Mouse (Mus musculus) kidney, embryonic 14.5 days (tissue): ENCODE data around the gene Ermp1. TPM values are rescaled to one million over a fixed set of nuclear protein-coding genes. Genes with fewer than 3 reads are reported as not detected.

Experiments used
- ATAC-seq: fragments of 200-750 bp; cut with Nextera tagmentation; 2 replicates; pipeline ENCODE4 v1.8.0; 2017; ENCODE audit warnings: moderate number of reproducible peaks, mild to moderate bottlenecking, moderate TSS enrichment, moderate library complexity; ENCODE audit not compliant: low FRiP score, low TSS enrichment
- H3K27ac ChIP-seq: fragments of 300-500 bp; sonication (generic); 2 replicates; pipeline ENCODE4 v1.5.1; 2014; ENCODE audit warnings: low read depth, mild to moderate bottlenecking, low read length, moderate library complexity, mixed read lengths
- H3K27me3 ChIP-seq: fragments of 300-500 bp; sonication (generic); 2 replicates; pipeline ENCODE4 v1.6.1; 2014; ENCODE audit warnings: mild to moderate bottlenecking, low read length; ENCODE audit not compliant: control insufficient read depth, insufficient read depth
- H3K36me3 ChIP-seq: fragments of 300-500 bp; sonication (generic); 2 replicates; pipeline ENCODE4 v1.6.1; 2014; ENCODE audit warnings: low read length, mixed read lengths; ENCODE audit not compliant: control insufficient read depth, insufficient read depth
- H3K4me1 ChIP-seq: fragments of 300-500 bp; sonication (generic); 2 replicates; pipeline ENCODE4 v1.6.1; 2014; ENCODE audit warnings: low read length, mixed read lengths; ENCODE audit not compliant: control insufficient read depth, insufficient read depth
- H3K4me2 ChIP-seq: fragments of 300-500 bp; sonication (generic); replicated peaks from 2 replicates; pipeline ENCODE4 v1.6.1; 2014; ENCODE audit warnings: low read depth, mild to moderate bottlenecking, low read length
- H3K4me3 ChIP-seq: fragments of 300-500 bp; sonication (generic); 2 replicates; pipeline ENCODE4 v1.5.1; 2014; ENCODE audit warnings: mild to moderate bottlenecking, low read length
- H3K9ac ChIP-seq: fragments of 300-500 bp; sonication (generic); 2 replicates; pipeline ENCODE4 v1.6.1; 2014; ENCODE audit warnings: low read depth, mild to moderate bottlenecking, low read length, moderate library complexity
- H3K9me3 ChIP-seq: fragments of 300-500 bp; sonication (generic); 2 replicates; pipeline ENCODE4 v1.6.1; 2016; ENCODE audit warnings: low read length; ENCODE audit not compliant: control insufficient read depth
- whole genome bisulfite sequencing: fragments of 180-500 bp; shearing (Covaris S2); extraction: QIAGEN DNeasy Blood & Tissue Kit; methylation state at CpG from one replicate; pipeline ENCODE4 v1.1.7; 2014; 5-methylcytosine and 5-hydroxymethylcytosine counted together
- polyA plus RNA-seq: library from polyadenylated mRNA; unstranded; fragments of >200 nt; fragmentation: Nextera tagmentation; extraction: Ambion mirVana; gene quantifications from 2 replicates; pipeline ENCODE4 v1.2.1, GENCODE M21; 2014

Ermp1 gene
- polyA plus RNA-seq, 1 experiment from 2014 or later: 21.0 TPM

- H3K9me3 ChIP-seq: no peaks in the 10 kb centered on the region
- WGBS: 87% methylated on average over 5 of the region's 5 CpGs
- peaks cover 5% of the 10 kb centered on the region; the same call in 1 of the 2 replicates for H3K4me1 ChIP-seq
- H3K27ac ChIP-seq: no peak overlapping the region
- ATAC-seq: no peak
- no peak overlapping the region for H3K4me2 ChIP-seq
- H3K27me3 ChIP-seq: no peaks in the 10 kb centered on the region
- no peak overlapping the region for H3K9ac ChIP-seq
- no peak overlapping the region for H3K4me3 ChIP-seq
- no peaks in the 10 kb centered on the region for H3K36me3 ChIP-seq
Observed at GRCm38 (mm10) chr19:29664934-29665333, 16.7 kb upstream of the Ermp1 start.

GRCm38 (mm10) chr19:29663780-29664179 is 15.6 kb upstream of the Ermp1 start:
- 55% methylated on average over 8 of the region's 8 CpGs for WGBS
- no peaks in the 10 kb centered on the region for H3K9me3 ChIP-seq
- no peak overlapping the region for H3K4me2 ChIP-seq
- peaks cover 5% of the 10 kb centered on the region; the same call in 1 of the 2 replicates for H3K4me1 ChIP-seq
- no peak overlapping the region for H3K27ac ChIP-seq
- H3K4me3 ChIP-seq: no peak overlapping the region
- H3K9ac ChIP-seq: no peak overlapping the region
- no peaks in the 10 kb centered on the region for H3K36me3 ChIP-seq
- no peaks in the 10 kb centered on the region for H3K27me3 ChIP-seq
- no peak for ATAC-seq

GRCm38 (mm10) chr19:29661974-29662580 is 13.9 kb upstream of the Ermp1 start:
- Histone ChIP-seq H3K4me2 (no peak overlapping the region), H3K9ac (no peak overlapping the region), H3K4me3 (no peak overlapping the region), H3K36me3 (no peaks in the 10 kb centered on the region), H3K4me1 (peaks cover 1% of the 10 kb centered on the region; the same call in 1 of the 2 replicates), H3K27ac (no peak overlapping the region), H3K27me3 (no peaks in the 10 kb centered on the region), H3K9me3 (no peaks in the 10 kb centered on the region)
- WGBS: 89% methylated on average over 6 of the region's 6 CpGs
- no peak for ATAC-seq

- no peaks in the 10 kb centered on the region for H3K27me3 ChIP-seq
- no peaks in the 10 kb centered on the region for H3K36me3 ChIP-seq
- H3K4me2 ChIP-seq: no peak overlapping the region
- H3K9me3 ChIP-seq: no peaks in the 10 kb centered on the region
- ATAC-seq: no peak
- H3K4me3 ChIP-seq: no peak overlapping the region
- WGBS: 73% methylated on average over 10 of the region's 10 CpGs
- H3K4me1 ChIP-seq: no peaks in the 10 kb centered on the region
- H3K9ac ChIP-seq: no peak overlapping the region
- no peak overlapping the region for H3K27ac ChIP-seq
Observed at GRCm38 (mm10) chr19:29660835-29661764, 12.9 kb upstream of the Ermp1 start.

GRCm38 (mm10) chr19:29659705-29660104 is 11.5 kb upstream of the Ermp1 start:
- 53% methylated on average over 6 of the region's 6 CpGs for WGBS
- Histone ChIP-seq H3K9me3 (no peaks in the 10 kb centered on the region), H3K27me3 (no peaks in the 10 kb centered on the region)

GRCm38 (mm10) chr19:29658836-29659235 is 10.6 kb upstream of the Ermp1 start:
- 94% methylated on average over 4 of the region's 4 CpGs for WGBS
- Histone ChIP-seq H3K27me3 (no peaks in the 10 kb centered on the region), H3K9me3 (no peaks in the 10 kb centered on the region), H3K4me1 (no peaks in the 10 kb centered on the region), H3K36me3 (no peaks in the 10 kb centered on the region), H3K4me3 (no peak overlapping the region), H3K4me2 (no peak overlapping the region), H3K9ac (no peak overlapping the region), H3K27ac (no peak overlapping the region)
- no peak for ATAC-seq

More at GRCm38 (mm10) chr19:29659705-29660104, 11.5 kb upstream of the Ermp1 start:
- no peak for ATAC-seq
- Histone ChIP-seq H3K4me2 (no peak overlapping the region), H3K36me3 (no peaks in the 10 kb centered on the region), H3K9ac (no peak overlapping the region), H3K4me3 (no peak overlapping the region), H3K27ac (no peak overlapping the region), H3K4me1 (no peaks in the 10 kb centered on the region)

GRCm38 (mm10) chr19:29657558-29657957 is 9.3 kb upstream of the Ermp1 start:
- 94% methylated on average over 2 of the region's 2 CpGs for WGBS
- no peaks in the 10 kb centered on the region for H3K9me3 ChIP-seq
- H3K27ac ChIP-seq: no peak overlapping the region
- no peaks in the 10 kb centered on the region for H3K27me3 ChIP-seq
- H3K9ac ChIP-seq: no peak overlapping the region
- H3K36me3 ChIP-seq: no peaks in the 10 kb centered on the region
- ATAC-seq: no peak
- H3K4me2 ChIP-seq: no peak overlapping the region
- H3K4me3 ChIP-seq: no peak overlapping the region
- no peaks in the 10 kb centered on the region for H3K4me1 ChIP-seq

- Histone ChIP-seq H3K9me3 (no peaks in the 10 kb centered on the region), H3K27ac (no peak overlapping the region), H3K36me3 (no peaks in the 10 kb centered on the region), H3K4me2 (no peak overlapping the region), H3K4me1 (no peaks in the 10 kb centered on the region), H3K9ac (no peak overlapping the region), H3K27me3 (no peaks in the 10 kb centered on the region), H3K4me3 (no peak overlapping the region)
- ATAC-seq: no peak
- WGBS: 56% methylated on average over 3 of the region's 3 CpGs
Observed at GRCm38 (mm10) chr19:29657033-29657432, 8.8 kb upstream of the Ermp1 start.

- Histone ChIP-seq H3K4me3 (no peak overlapping the region), H3K4me2 (no peak overlapping the region), H3K36me3 (no peaks in the 10 kb centered on the region), H3K27ac (no peak overlapping the region), H3K27me3 (no peaks in the 10 kb centered on the region), H3K4me1 (no peaks in the 10 kb centered on the region), H3K9ac (no peak overlapping the region), H3K9me3 (no peaks in the 10 kb centered on the region)
- WGBS: 83% methylated on average over 5 of the region's 5 CpGs
- ATAC-seq: no peak
Observed at GRCm38 (mm10) chr19:29656620-29657019, 8.4 kb upstream of the Ermp1 start.
